Mouse (Mus musculus) kidney, postnatal 0 days (tissue): Measurements from ENCODE around the gene Grm8. TPM values are rescaled to one million over a fixed set of nuclear protein-coding genes. Genes with fewer than 3 reads are reported as not detected.

Experiments
- ATAC-seq: fragments of 200-750 bp; cut with Nextera tagmentation; replicated peaks from 2 replicates; pipeline ENCODE4 v1.8.0; 2017; ENCODE audit warnings: low read depth, moderate number of reproducible peaks, moderate TSS enrichment, moderate library complexity; ENCODE audit not compliant: low FRiP score
- DNase-seq: peaks from one replicate; pipeline ENCODE4 v3.0.0-alpha.2; 2016; ENCODE audit warnings: low spot score
- H3K27ac ChIP-seq: fragments of 300-500 bp; sonication (generic); 2 replicates; pipeline ENCODE4 v1.5.1; 2014; ENCODE audit warnings: mild to moderate bottlenecking
- H3K27me3 ChIP-seq: fragments of 300-500 bp; sonication (generic); 2 replicates; pipeline ENCODE4 v1.6.1; 2014; ENCODE audit warnings: low read length, mixed read lengths; ENCODE audit not compliant: insufficient read depth
- H3K36me3 ChIP-seq: fragments of 300-500 bp; sonication (generic); 2 replicates; pipeline ENCODE4 v1.6.1; 2014; ENCODE audit warnings: low read length, mixed read lengths; ENCODE audit not compliant: insufficient read depth
- H3K4me1 ChIP-seq: fragments of 300-500 bp; sonication (generic); replicated peaks from 2 replicates; pipeline ENCODE4 v1.6.1; 2014; ENCODE audit warnings: antibody characterized with exemption, low read length, mixed read lengths; ENCODE audit not compliant: insufficient read depth
- H3K4me2 ChIP-seq: fragments of 300-500 bp; sonication (generic); 2 replicates; pipeline ENCODE4 v1.6.1; 2014; ENCODE audit warnings: mild to moderate bottlenecking, low read length, moderate library complexity, mixed read lengths
- H3K4me3 ChIP-seq: fragments of 300-500 bp; sonication (generic); replicated peaks from 2 replicates; pipeline ENCODE4 v1.5.1; 2014; ENCODE audit warnings: low read depth, low read length
- H3K9ac ChIP-seq: fragments of 300-500 bp; sonication (generic); 2 replicates; pipeline ENCODE4 v1.6.1; 2014; ENCODE audit warnings: low read depth, low read length
- H3K9me3 ChIP-seq: fragments of 300-500 bp; sonication (generic); replicated peaks from 2 replicates; pipeline ENCODE4 v1.6.1; 2016; ENCODE audit warnings: low read length, inconsistent platforms, mixed read lengths
- CTCF ChIP-seq: IDR thresholded peaks from 2 replicates; pipeline ENCODE4 v1.5.1; 2016; ENCODE audit warnings: antibody characterized with exemption, low read depth, mild to moderate bottlenecking, moderate library complexity
- WGBS: fragments of 180-500 bp; shearing (Covaris S2); extraction: QIAGEN DNeasy Blood & Tissue Kit; methylation state at CpG from one replicate; pipeline ENCODE4 v1.1.7; 2014; 5-methylcytosine and 5-hydroxymethylcytosine counted together
- polyA plus RNA-seq: library from polyadenylated mRNA; unstranded; fragments of >200 nt; fragmentation: Nextera tagmentation; extraction: Ambion mirVana; gene quantifications from 2 replicates; pipeline ENCODE4 v1.2.1, GENCODE M21; 2015

Gene Grm8
- polyA plus RNA-seq, 1 experiment from 2014 or later = 0.21 TPM

- no peak for ATAC-seq
- no peaks in the 10 kb centered on the region for H3K9me3 ChIP-seq
- no peak overlapping the region for H3K4me2 ChIP-seq
- no peak for TF ChIP-seq CTCF
- H3K27ac ChIP-seq = no peak overlapping the region
- H3K4me3 ChIP-seq = no peak overlapping the region
- 98% methylated on average over 3 of the region's 3 CpGs for WGBS
- H3K9ac ChIP-seq = no peak overlapping the region
- H3K27me3 ChIP-seq = no peaks in the 10 kb centered on the region
- no peaks in the 10 kb centered on the region for H3K36me3 ChIP-seq
- H3K4me1 ChIP-seq = no peaks in the 10 kb centered on the region
- no peak for DNase-seq
Observed at GRCm38 (mm10) chr6:27798735-27799134, 336.2 kb downstream of the Grm8 start.

DNA sequence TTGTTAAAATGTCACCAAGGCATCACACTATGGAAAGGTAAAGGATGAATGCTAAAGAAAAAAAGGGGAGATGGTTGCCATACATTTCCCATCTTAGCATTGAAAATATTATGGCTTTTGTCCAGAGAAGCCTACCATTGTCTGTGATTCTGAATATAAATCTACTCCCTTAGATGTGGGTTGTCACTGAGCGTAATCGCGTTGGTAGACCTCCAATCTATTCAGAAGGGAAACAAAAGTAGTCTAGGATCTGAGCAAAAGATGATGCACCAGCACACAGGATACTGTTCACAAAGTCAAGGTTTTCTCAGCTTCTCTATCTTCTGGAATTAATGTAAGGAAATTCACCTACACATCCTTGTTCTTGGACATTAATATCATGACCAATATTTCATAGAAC, 345.4 kb downstream of the Grm8 start:
- no peaks in the 10 kb centered on the region for H3K36me3 ChIP-seq

DNA sequence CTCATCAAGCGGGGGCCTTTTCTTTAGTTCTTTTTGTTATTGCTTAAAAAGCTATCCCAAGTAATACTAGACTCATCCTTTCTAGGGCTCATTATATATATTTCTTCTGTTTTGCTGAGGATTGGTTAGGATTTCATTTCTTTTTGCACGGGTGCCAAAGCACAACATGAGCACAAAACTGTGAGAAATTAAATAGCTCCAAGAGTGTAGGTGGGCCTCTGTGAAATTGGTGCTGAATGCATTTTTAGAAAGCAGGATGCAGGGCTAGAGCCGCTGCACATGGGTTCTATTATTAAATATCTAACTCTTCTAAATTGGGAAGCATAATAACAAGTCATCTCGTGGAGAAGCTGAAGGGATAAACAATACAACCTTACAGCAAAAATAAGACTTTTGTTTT, 345.8 kb downstream of the Grm8 start:
- Histone ChIP-seq H3K36me3 (no peaks in the 10 kb centered on the region), H3K9me3 (no peaks in the 10 kb centered on the region), H3K27ac (no peak overlapping the region), H3K9ac (no peak overlapping the region), H3K27me3 (no peaks in the 10 kb centered on the region), H3K4me1 (no peaks in the 10 kb centered on the region), H3K4me3 (no peak overlapping the region), H3K4me2 (no peak overlapping the region)
- ATAC-seq (no peak), DNase-seq (no peak)
- WGBS = 78% methylated on average over 4 of the region's 4 CpGs
- no peak for TF ChIP-seq CTCF

More for the DNA sequence above, 345.4 kb downstream of the Grm8 start:
- no peak for TF ChIP-seq CTCF
- DNase-seq (no peak), ATAC-seq (no peak)
- no peak overlapping the region for H3K4me3 ChIP-seq
- no peak overlapping the region for H3K27ac ChIP-seq
- no peaks in the 10 kb centered on the region for H3K27me3 ChIP-seq
- 93% methylated on average over 3 of the region's 3 CpGs for WGBS
- no peaks in the 10 kb centered on the region for H3K9me3 ChIP-seq
- no peaks in the 10 kb centered on the region for H3K4me1 ChIP-seq
- no peak overlapping the region for H3K9ac ChIP-seq
- H3K4me2 ChIP-seq = no peak overlapping the region

- Histone ChIP-seq H3K4me3 (no peak overlapping the region), H3K27me3 (no peaks in the 10 kb centered on the region), H3K9ac (no peak overlapping the region), H3K9me3 (no peaks in the 10 kb centered on the region), H3K27ac (no peak overlapping the region), H3K4me2 (no peak overlapping the region), H3K36me3 (no peaks in the 10 kb centered on the region), H3K4me1 (no peaks in the 10 kb centered on the region)
- 84% methylated on average over 1 of the region's 1 CpGs for WGBS
- ATAC-seq = no peak
- TF ChIP-seq CTCF = no peak
- DNase-seq = no peak
Observed at GRCm38 (mm10) chr6:27782251-27782650, 352.7 kb downstream of the Grm8 start.

- DNase-seq (no peak), ATAC-seq (no peak)
- Histone ChIP-seq H3K4me1 (no peaks in the 10 kb centered on the region), H3K9ac (no peak overlapping the region), H3K36me3 (no peaks in the 10 kb centered on the region), H3K27ac (no peak overlapping the region), H3K4me3 (no peak overlapping the region), H3K27me3 (no peaks in the 10 kb centered on the region), H3K4me2 (no peak overlapping the region), H3K9me3 (no peaks in the 10 kb centered on the region)
- 84% methylated on average over 3 of the region's 3 CpGs for WGBS
- TF ChIP-seq CTCF = no peak
Observed at GRCm38 (mm10) chr6:27781371-27781770, 353.6 kb downstream of the Grm8 start.

DNA sequence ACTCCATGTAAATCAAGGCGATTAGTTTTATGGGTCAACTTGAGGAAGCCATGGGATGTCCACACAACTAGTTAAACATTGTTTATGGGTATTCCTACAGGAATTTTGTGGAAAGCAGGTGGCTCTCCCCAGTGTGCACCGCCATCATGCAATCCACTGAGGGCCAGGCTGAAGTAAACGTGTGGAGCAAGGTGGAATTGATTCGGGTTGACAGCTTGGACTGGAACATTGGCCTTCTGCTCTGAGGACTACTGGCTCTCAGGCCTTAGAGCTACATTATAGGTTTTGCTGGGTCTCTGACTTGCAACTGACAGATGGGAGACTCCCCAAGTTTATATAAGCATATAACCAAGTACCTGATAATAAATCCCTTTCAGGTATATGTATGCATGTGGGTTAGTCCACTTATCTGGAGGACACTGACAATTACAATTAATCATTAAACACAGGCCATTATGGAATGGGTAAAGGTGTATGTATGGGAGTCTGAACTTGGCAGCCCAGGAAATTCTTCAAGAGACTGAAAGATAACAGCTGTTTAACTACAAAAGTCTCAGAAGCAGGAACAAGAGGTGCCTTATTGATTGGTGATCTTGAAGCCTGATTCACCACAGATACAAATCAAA, 359.2 kb downstream of the Grm8 start:
- Histone ChIP-seq H3K36me3 (no peaks in the 10 kb centered on the region), H3K27ac (no peak overlapping the region), H3K9ac (no peak overlapping the region), H3K4me3 (no peak overlapping the region), H3K4me1 (no peaks in the 10 kb centered on the region), H3K9me3 (no peaks in the 10 kb centered on the region), H3K4me2 (no peak overlapping the region), H3K27me3 (no peaks in the 10 kb centered on the region)
- no peak for ATAC-seq
- no peak for TF ChIP-seq CTCF
- no peak for DNase-seq
- WGBS = 73% methylated on average over 4 of the region's 4 CpGs

GRCm38 (mm10) chr6:27762061-27762460, 372.9 kb downstream of the Grm8 start:
- Histone ChIP-seq H3K9ac (no peak overlapping the region), H3K9me3 (no peaks in the 10 kb centered on the region), H3K4me1 (no peaks in the 10 kb centered on the region), H3K4me3 (no peak overlapping the region), H3K36me3 (no peaks in the 10 kb centered on the region), H3K27ac (no peak overlapping the region), H3K27me3 (no peaks in the 10 kb centered on the region), H3K4me2 (no peak overlapping the region)
- DNase-seq = no peak
- WGBS = 83% methylated on average over 6 of the region's 6 CpGs
- TF ChIP-seq CTCF = no peak
- ATAC-seq = no peak
